Mouse (Mus musculus) intestine, embryonic 15.5 days (tissue): ENCODE data around the gene Plscr3. TPM values are rescaled to one million over a fixed set of nuclear protein-coding genes. Genes with fewer than 3 reads are reported as not detected.
A peak's percentile ranks its signal among the peaks of the same experiment; 100 is the strongest.

Experiments used
- ATAC-seq: fragments of 200-750 bp; cut with Nextera tagmentation; 2 replicates; pipeline ENCODE4 v1.8.0; 2017; ENCODE audit warnings: moderate TSS enrichment, moderate library complexity
- H3K27ac ChIP-seq: fragments of 300-500 bp; sonication (generic); 2 replicates; pipeline ENCODE4 v1.5.1; 2015; ENCODE audit warnings: mild to moderate bottlenecking, inconsistent platforms
- H3K27me3 ChIP-seq: fragments of 300-500 bp; sonication (generic); replicated peaks from 2 replicates; pipeline ENCODE4 v1.6.1; 2015; ENCODE audit warnings: inconsistent platforms
- H3K36me3 ChIP-seq: fragments of 300-500 bp; sonication (generic); 2 replicates; pipeline ENCODE4 v1.6.1; 2015; ENCODE audit warnings: inconsistent platforms
- H3K4me1 ChIP-seq: fragments of 300-500 bp; sonication (generic); replicated peaks from 2 replicates; pipeline ENCODE4 v1.6.1; 2015; ENCODE audit warnings: inconsistent platforms
- H3K4me2 ChIP-seq: fragments of 300-500 bp; sonication (generic); replicated peaks from 2 replicates; pipeline ENCODE4 v1.6.1; 2015; ENCODE audit warnings: mild to moderate bottlenecking, inconsistent platforms
- H3K4me3 ChIP-seq: fragments of 300-500 bp; sonication (generic); replicated peaks from 2 replicates; pipeline ENCODE4 v1.5.1; 2015; ENCODE audit warnings: inconsistent platforms
- H3K9ac ChIP-seq: fragments of 300-500 bp; sonication (generic); 2 replicates; pipeline ENCODE4 v1.6.1; 2015; ENCODE audit warnings: inconsistent platforms
- H3K9me3 ChIP-seq: fragments of 300-500 bp; sonication (generic); 2 replicates; pipeline ENCODE4 v1.6.1; 2016; ENCODE audit warnings: inconsistent platforms
- WGBS: fragments of 180-500 bp; shearing (Covaris S2); methylation state at CpG from one replicate; pipeline ENCODE4 v1.1.7; 2015; 5-methylcytosine and 5-hydroxymethylcytosine counted together
- polyA plus RNA-seq: library from polyadenylated mRNA; unstranded; fragments of >200 nt; fragmentation: Nextera tagmentation; extraction: Ambion mirVana; gene quantifications from 2 replicates; pipeline ENCODE4 v1.2.1, GENCODE M21; 2015

The Plscr3 gene
- polyA plus RNA-seq, 1 experiment from 2014 or later = 74.6 TPM

GRCm38 (mm10) chr11:69804972-69805909 lies 40.9 kb upstream of the Plscr3 start, which contains the start of gene Tmem102:
TSS of gene Tmem102 (minus strand) at chr11:69805624.
- ATAC-seq = peak; percentile 48
- Histone ChIP-seq H3K27me3 (peaks cover 7% of the 10 kb centered on the region; the same call in 1 of the 2 replicates), H3K4me1 (peaks cover 48% of the 10 kb centered on the region), H3K36me3 (no peaks in the 10 kb centered on the region), H3K9ac (peak within 1 kb of the TSS; percentile 64), H3K4me3 (peak within 1 kb of the TSS; percentile 51), H3K4me2 (peak within 1 kb of the TSS; percentile 98), H3K27ac (peak within 1 kb of the TSS; percentile 79), H3K9me3 (no peaks in the 10 kb centered on the region)
- WGBS = 9% methylated on average over 29 of the region's 29 CpGs

DNA sequence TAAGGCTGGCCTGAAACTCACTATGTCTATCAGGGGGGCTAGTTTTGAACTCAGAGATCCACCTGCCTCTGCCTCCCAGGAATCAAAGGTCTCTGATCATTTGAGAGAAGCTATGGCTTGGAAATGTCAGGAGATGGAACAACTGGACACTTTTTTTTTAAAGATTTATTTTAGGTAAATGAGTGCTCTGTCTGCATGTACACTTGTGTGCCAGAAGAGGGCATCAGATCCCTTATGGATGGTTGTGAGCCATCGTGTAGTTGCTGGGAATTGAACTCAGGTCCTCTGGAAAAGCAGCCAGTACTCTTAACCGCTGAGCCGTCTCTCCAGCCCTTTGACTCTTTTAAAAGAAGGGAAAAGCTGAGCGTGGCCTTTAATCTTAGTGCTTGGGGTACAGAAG lies 39.8 kb upstream of the Plscr3 start:
- no peaks in the 10 kb centered on the region for H3K9me3 ChIP-seq
- H3K4me2 ChIP-seq = no peak overlapping the region
- H3K4me1 ChIP-seq = peaks cover 36% of the 10 kb centered on the region
- no peak overlapping the region for H3K27ac ChIP-seq
- no peak overlapping the region for H3K4me3 ChIP-seq
- no peak for ATAC-seq
- peaks cover 7% of the 10 kb centered on the region; the same call in 1 of the 2 replicates for H3K27me3 ChIP-seq
- WGBS = 79% methylated on average over 4 of the region's 4 CpGs
- no peak overlapping the region for H3K9ac ChIP-seq
- no peaks in the 10 kb centered on the region for H3K36me3 ChIP-seq

GRCm38 (mm10) chr11:69807641-69808040 lies 38.5 kb upstream of the Plscr3 start:
- Histone ChIP-seq H3K27ac (no peak overlapping the region), H3K4me1 (peaks cover 24% of the 10 kb centered on the region), H3K9ac (no peak overlapping the region), H3K4me3 (no peak overlapping the region), H3K9me3 (no peaks in the 10 kb centered on the region), H3K27me3 (peaks cover 7% of the 10 kb centered on the region; the same call in 1 of the 2 replicates), H3K36me3 (no peaks in the 10 kb centered on the region), H3K4me2 (no peak overlapping the region)
- ATAC-seq = no peak
- 61% methylated on average over 2 of the region's 2 CpGs for WGBS

GRCm38 (mm10) chr11:69810280-69810679 lies 35.9 kb upstream of the Plscr3 start:
- Histone ChIP-seq H3K4me2 (no peak overlapping the region), H3K9ac (no peak overlapping the region), H3K27ac (no peak overlapping the region), H3K36me3 (no peaks in the 10 kb centered on the region), H3K27me3 (no peaks in the 10 kb centered on the region; the same call in 1 of the 2 replicates), H3K4me1 (no peaks in the 10 kb centered on the region), H3K4me3 (no peak overlapping the region), H3K9me3 (no peaks in the 10 kb centered on the region)
- no peak for ATAC-seq

DNA sequence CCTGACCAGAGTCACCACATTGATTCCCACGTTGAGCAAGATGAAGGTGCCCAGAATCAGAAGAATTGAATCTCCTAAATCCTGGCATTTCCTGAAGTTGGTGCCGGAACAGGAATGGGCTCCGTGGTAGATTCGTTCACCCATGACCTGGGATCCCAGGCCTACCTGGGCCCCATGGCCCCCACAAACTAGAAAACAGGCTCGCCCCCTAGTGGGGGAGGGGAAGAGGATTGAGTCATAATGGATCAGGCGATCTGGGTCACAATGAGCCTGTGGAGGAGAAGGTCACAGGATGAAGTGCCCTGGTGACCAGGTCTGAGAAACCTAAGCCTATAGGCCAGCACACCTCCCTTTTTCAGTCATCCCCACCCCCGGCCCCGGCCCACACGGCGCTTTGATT lies 31.0 kb upstream of the Plscr3 start, which contains the start of gene Gm39566:
Gene Gm39566 (minus strand): TSS at position 144 of the 400 bp plus-strand sequence.
- no peaks in the 10 kb centered on the region for H3K27me3 ChIP-seq
- no peaks in the 10 kb centered on the region for H3K9me3 ChIP-seq
- no peak within 1 kb of the TSS for H3K4me3 ChIP-seq
- ATAC-seq = no peak
- H3K4me2 ChIP-seq = no peak within 1 kb of the TSS
- no peak within 1 kb of the TSS for H3K9ac ChIP-seq
- no peaks in the 10 kb centered on the region for H3K36me3 ChIP-seq
- 66% methylated on average over 10 of the region's 10 CpGs for WGBS
- H3K4me1 ChIP-seq = no peaks in the 10 kb centered on the region
- H3K27ac ChIP-seq = no peak within 1 kb of the TSS

- H3K27me3 ChIP-seq = no peaks in the 10 kb centered on the region
- no peak overlapping the region for H3K4me2 ChIP-seq
- no peaks in the 10 kb centered on the region for H3K4me1 ChIP-seq
- whole genome bisulfite sequencing = 78% methylated on average over 12 of the region's 12 CpGs
- no peaks in the 10 kb centered on the region for H3K36me3 ChIP-seq
- no peaks in the 10 kb centered on the region for H3K9me3 ChIP-seq
- no peak overlapping the region for H3K9ac ChIP-seq
- H3K27ac ChIP-seq = no peak overlapping the region
- ATAC-seq = peak; percentile 43
- no peak overlapping the region for H3K4me3 ChIP-seq
Measured at GRCm38 (mm10) chr11:69816520-69816919, 29.7 kb upstream of the Plscr3 start.

GRCm38 (mm10) chr11:69818365-69818764 lies 27.8 kb upstream of the Plscr3 start, which contains the start of gene Spem2:
TSS of gene Spem2 (minus strand) at chr11:69818465.
- H3K9me3 ChIP-seq = no peaks in the 10 kb centered on the region
- H3K4me3 ChIP-seq = no peak within 1 kb of the TSS
- no peaks in the 10 kb centered on the region for H3K36me3 ChIP-seq
- ATAC-seq = no peak
- no peak within 1 kb of the TSS for H3K27ac ChIP-seq
- no peaks in the 10 kb centered on the region for H3K4me1 ChIP-seq
- no peaks in the 10 kb centered on the region for H3K27me3 ChIP-seq
- 74% methylated on average over 2 of the region's 2 CpGs for WGBS
- no peak within 1 kb of the TSS for H3K9ac ChIP-seq
- no peak within 1 kb of the TSS for H3K4me2 ChIP-seq

GRCm38 (mm10) chr11:69818871-69819270 lies 27.3 kb upstream of the Plscr3 start:
- Histone ChIP-seq H3K9ac (no peak overlapping the region), H3K27me3 (no peaks in the 10 kb centered on the region), H3K9me3 (no peaks in the 10 kb centered on the region), H3K4me1 (no peaks in the 10 kb centered on the region), H3K4me3 (no peak overlapping the region), H3K27ac (no peak overlapping the region), H3K4me2 (no peak overlapping the region), H3K36me3 (no peaks in the 10 kb centered on the region)
- ATAC-seq = no peak
- WGBS = 88% methylated on average over 8 of the region's 8 CpGs

DNA sequence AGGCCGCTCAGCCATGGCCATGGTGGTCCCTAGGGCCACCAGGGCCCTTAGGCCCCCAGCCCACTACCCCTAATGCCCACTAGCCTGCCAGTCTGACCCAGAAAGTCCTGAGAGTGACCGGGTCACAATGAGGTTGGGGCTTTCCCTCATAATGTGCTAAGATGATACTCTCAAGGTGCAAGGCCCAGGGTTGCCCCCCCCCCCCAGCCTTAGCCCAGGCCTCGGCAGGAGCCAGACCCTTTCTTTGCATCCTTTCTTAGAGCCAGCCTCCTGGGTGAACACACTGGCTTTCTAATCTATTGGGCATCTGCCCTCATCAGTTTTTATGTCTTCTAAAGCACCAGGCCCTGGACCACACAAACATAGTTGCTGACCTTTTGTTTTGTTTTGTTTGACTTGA lies 24.1 kb upstream of the Plscr3 start, which contains the start of gene Spem1:
Gene Spem1 (minus strand): TSS at position 101 of the 400 bp plus-strand sequence.
- Histone ChIP-seq H3K27ac (no peak within 1 kb of the TSS), H3K4me1 (no peaks in the 10 kb centered on the region), H3K4me3 (no peak within 1 kb of the TSS), H3K4me2 (no peak within 1 kb of the TSS), H3K9me3 (no peaks in the 10 kb centered on the region), H3K27me3 (no peaks in the 10 kb centered on the region), H3K36me3 (peaks cover 10% of the 10 kb centered on the region; the same call in 1 of the 2 replicates), H3K9ac (no peak within 1 kb of the TSS)
- 79% methylated on average over 3 of the region's 3 CpGs for WGBS
- no peak for ATAC-seq

DNA sequence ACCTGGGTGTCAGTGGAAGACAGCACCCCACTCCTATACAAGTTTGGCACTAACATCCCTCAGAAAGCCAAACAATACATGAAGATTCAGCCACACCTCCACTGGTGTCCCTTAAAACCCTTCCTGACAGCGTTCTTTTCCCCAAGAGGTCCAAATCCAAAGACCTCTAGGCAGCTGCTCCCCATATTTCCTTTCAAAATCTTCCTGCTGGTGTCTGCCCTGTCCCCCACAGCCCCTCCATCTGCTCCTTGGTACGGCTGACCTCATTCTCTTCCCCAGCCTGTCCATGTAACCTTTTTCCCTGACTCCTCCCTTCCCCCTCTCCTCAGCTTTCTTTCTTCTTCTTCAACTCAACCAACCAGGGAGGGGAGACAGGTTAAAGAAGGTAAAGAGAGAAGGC lies 22.7 kb upstream of the Plscr3 start:
- Histone ChIP-seq H3K4me1 (no peaks in the 10 kb centered on the region), H3K9me3 (no peaks in the 10 kb centered on the region), H3K4me3 (no peak overlapping the region), H3K27ac (no peak overlapping the region), H3K4me2 (no peak overlapping the region), H3K27me3 (no peaks in the 10 kb centered on the region), H3K9ac (no peak overlapping the region), H3K36me3 (peaks cover 21% of the 10 kb centered on the region)
- 83% methylated on average over 2 of the region's 2 CpGs for WGBS
- ATAC-seq = no peak

- Histone ChIP-seq H3K4me2 (no peak overlapping the region), H3K27me3 (no peaks in the 10 kb centered on the region), H3K36me3 (peaks cover 21% of the 10 kb centered on the region), H3K27ac (no peak overlapping the region), H3K4me1 (peaks cover 2% of the 10 kb centered on the region), H3K9me3 (no peaks in the 10 kb centered on the region), H3K9ac (no peak overlapping the region), H3K4me3 (no peak overlapping the region)
- ATAC-seq = peak; percentile 37; the same call in 1 of the 2 replicates
- 73% methylated on average over 5 of the region's 5 CpGs for WGBS
Measured at GRCm38 (mm10) chr11:69828832-69829231, 17.3 kb upstream of the Plscr3 start.

DNA sequence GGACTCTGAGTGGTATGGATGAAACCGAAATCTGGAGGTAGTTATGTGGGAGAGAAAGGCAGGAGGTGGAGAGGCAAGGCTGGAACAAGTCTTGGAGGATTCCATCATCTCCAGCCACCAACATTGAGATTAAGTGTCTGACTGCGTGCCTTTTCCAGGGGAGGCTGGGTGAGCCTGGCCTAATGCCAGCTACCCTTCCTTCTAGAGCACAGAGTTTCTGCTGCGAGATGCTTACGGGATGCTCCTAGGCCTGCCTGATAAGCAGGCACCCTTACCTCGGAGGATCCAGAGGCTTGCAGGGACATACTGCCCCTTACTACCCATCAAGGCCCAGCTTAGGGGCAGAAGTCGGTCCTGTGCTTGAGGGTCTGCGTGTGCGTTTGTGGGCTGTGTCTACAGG lies 12.6 kb upstream of the Plscr3 start:
- no peaks in the 10 kb centered on the region for H3K9me3 ChIP-seq
- no peak for ATAC-seq
- peaks cover 32% of the 10 kb centered on the region for H3K4me1 ChIP-seq
- H3K4me2 ChIP-seq = peak overlapping the region; percentile 92
- no peaks in the 10 kb centered on the region for H3K27me3 ChIP-seq
- H3K9ac ChIP-seq = peak overlapping the region; percentile 45; the same call in 1 of the 2 replicates
- no peak overlapping the region for H3K27ac ChIP-seq
- H3K36me3 ChIP-seq = no peaks in the 10 kb centered on the region
- WGBS = 73% methylated on average over 8 of the region's 8 CpGs
- peak overlapping the region; percentile 40 for H3K4me3 ChIP-seq
